Mouse (Mus musculus): ENCODE data around the gene Hnrnpdl. TPM values are rescaled to one million over a fixed set of nuclear protein-coding genes. Genes with fewer than 3 reads are reported as not detected.
A peak's percentile ranks its signal among the peaks of the same experiment; 100 is the strongest.

The Hnrnpdl gene
- polyA plus RNA-seq, 1 experiment from 2014 or later = 47.0 TPM

DNA sequence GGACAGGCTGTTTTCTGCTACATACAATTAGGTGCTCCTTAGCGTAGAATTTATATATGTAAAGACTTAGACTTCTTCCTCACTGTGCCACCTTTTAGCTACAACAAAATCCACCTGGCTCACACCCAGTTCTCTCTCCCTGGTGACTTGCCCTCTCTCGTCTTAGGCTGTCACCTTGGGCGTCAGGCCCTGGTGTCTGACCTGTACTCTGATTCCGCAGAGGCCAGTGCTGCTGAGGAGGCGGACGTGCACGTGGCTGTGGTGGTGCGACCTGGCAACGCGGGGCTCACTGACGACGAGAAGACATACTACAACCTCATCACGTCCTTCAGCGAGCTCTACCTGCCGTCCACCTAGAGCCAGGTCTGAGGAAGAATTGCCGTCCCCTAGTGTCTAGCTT lies 28.1 kb upstream of the Hnrnpdl start:
- 85% methylated on average over 16 of the region's 16 CpGs for WGBS (ENCODE audit: insufficient replicate concordance)
- Histone ChIP-seq H3K27ac (replicated peaks) (no peak overlapping the region), H3K36me3 (replicated peaks) (peaks cover 28% of the 10 kb centered on the region)

GRCm38 (mm10) chr5:100060876-100061275 lies 21.4 kb upstream of the Hnrnpdl start:
- H3K4me1 ChIP-seq (replicated peaks) = peaks cover 2% of the 10 kb centered on the region
- H3K27me3 ChIP-seq = no peaks in the 10 kb centered on the region
- H3K27ac ChIP-seq (replicated peaks) = no peak overlapping the region
- no peak overlapping the region for H3K9ac ChIP-seq
- H3K4me2 ChIP-seq = no peak overlapping the region
- H3K36me3 ChIP-seq (replicated peaks) = peaks cover 51% of the 10 kb centered on the region
- no peak for ATAC-seq (ENCODE audit: insufficient read depth)
- no peak overlapping the region for H3K4me3 ChIP-seq (replicated peaks)
- 85% methylated on average over 14 of the region's 14 CpGs for WGBS (ENCODE audit: insufficient replicate concordance)
- H3K9me3 ChIP-seq (replicated peaks) = no peaks in the 10 kb centered on the region

More for the DNA sequence above, 28.1 kb upstream of the Hnrnpdl start:
- H3K9ac ChIP-seq = no peak overlapping the region
- ATAC-seq (ENCODE audit: insufficient read depth) = no peak
- H3K27me3 ChIP-seq = no peaks in the 10 kb centered on the region
- H3K4me2 ChIP-seq = no peak overlapping the region
- no peaks in the 10 kb centered on the region for H3K9me3 ChIP-seq (replicated peaks)
- no peak overlapping the region for H3K4me3 ChIP-seq (replicated peaks)
- H3K4me1 ChIP-seq (replicated peaks) = no peaks in the 10 kb centered on the region

GRCm38 (mm10) chr5:100059326-100059725 lies 19.9 kb upstream of the Hnrnpdl start:
- H3K27ac ChIP-seq (replicated peaks) = no peak overlapping the region
- no peaks in the 10 kb centered on the region for H3K9me3 ChIP-seq (replicated peaks)
- peaks cover 18% of the 10 kb centered on the region for H3K4me1 ChIP-seq (replicated peaks)
- H3K4me2 ChIP-seq = no peak overlapping the region
- 72% methylated on average over 6 of the region's 6 CpGs for WGBS (ENCODE audit: insufficient replicate concordance)
- H3K27me3 ChIP-seq = no peaks in the 10 kb centered on the region
- H3K4me3 ChIP-seq (replicated peaks) = no peak overlapping the region
- H3K36me3 ChIP-seq (replicated peaks) = peaks cover 39% of the 10 kb centered on the region
- H3K9ac ChIP-seq = no peak overlapping the region
- no peak for ATAC-seq (ENCODE audit: insufficient read depth)

DNA sequence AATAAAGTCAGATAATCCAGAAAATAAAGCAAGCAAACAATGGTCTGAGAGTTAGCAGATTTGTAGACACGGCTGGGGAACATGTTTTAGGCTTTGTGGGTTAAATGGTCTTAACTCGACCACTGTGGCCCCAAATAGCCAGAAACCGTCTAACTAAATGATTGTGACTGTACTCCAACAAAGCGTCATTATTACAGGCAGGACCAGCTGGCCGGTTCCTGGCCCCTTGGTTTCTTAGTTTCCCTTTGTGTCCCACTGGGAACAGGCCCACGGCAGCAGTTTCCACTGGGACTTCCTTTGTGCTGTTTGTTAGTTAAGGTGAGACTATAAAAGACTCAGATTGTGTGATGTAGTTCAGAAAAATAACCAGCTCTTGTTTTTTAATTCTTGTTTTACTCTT lies 19.3 kb upstream of the Hnrnpdl start:
- no peaks in the 10 kb centered on the region for H3K9me3 ChIP-seq (replicated peaks)
- 71% methylated on average over 6 of the region's 6 CpGs for WGBS (ENCODE audit: insufficient replicate concordance)
- H3K4me3 ChIP-seq (replicated peaks) = no peak overlapping the region
- H3K27ac ChIP-seq (replicated peaks) = no peak overlapping the region
- no peak for ATAC-seq (ENCODE audit: insufficient read depth)
- no peaks in the 10 kb centered on the region for H3K27me3 ChIP-seq
- peaks cover 22% of the 10 kb centered on the region for H3K4me1 ChIP-seq (replicated peaks)
- no peak overlapping the region for H3K4me2 ChIP-seq
- H3K9ac ChIP-seq = no peak overlapping the region
- H3K36me3 ChIP-seq (replicated peaks) = peaks cover 34% of the 10 kb centered on the region

DNA sequence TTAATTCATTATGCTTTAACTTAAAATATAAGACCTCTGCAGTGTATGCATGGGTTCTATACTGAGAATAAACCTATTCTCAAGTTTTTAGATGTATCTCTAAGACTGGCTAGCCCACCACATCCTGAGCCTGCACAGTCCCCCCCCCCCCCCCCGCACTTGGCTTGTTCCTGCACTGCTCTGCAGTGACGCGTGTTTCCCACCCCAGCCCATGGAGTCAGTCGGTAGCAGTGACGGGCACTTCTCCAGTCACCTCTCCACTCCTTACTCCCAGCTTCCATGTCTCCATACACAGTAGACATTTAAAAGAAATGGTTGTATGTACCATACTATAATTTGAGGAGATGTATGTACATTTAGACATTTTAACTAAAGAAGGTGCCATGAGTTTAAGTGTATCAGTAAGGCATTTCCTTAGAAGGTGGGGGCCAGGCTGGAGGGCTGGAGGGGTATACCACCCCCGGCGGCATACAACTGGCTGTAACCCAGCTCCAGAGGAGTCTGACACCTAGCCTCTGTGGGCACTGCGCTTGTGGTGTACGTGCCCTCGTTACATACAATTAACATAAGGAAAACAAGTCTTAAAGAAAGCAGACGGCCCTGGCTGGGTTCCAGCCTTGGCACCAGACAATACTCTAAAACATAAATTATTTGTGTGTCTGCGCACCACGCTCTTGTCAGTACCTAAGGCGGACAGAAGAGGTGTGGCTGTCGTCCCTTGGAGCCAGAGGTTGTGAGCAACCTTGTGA lies 18.2 kb upstream of the Hnrnpdl start:
- H3K4me3 ChIP-seq (replicated peaks) = no peak overlapping the region
- no peak overlapping the region for H3K27ac ChIP-seq (replicated peaks)
- peaks cover 22% of the 10 kb centered on the region for H3K4me1 ChIP-seq (replicated peaks)
- no peak for ATAC-seq (ENCODE audit: insufficient read depth)
- H3K36me3 ChIP-seq (replicated peaks) = peaks cover 31% of the 10 kb centered on the region
- 82% methylated on average over 14 of the region's 15 CpGs for WGBS (ENCODE audit: insufficient replicate concordance)
- H3K4me2 ChIP-seq = no peak overlapping the region
- H3K27me3 ChIP-seq = no peaks in the 10 kb centered on the region
- no peak overlapping the region for H3K9ac ChIP-seq
- no peaks in the 10 kb centered on the region for H3K9me3 ChIP-seq (replicated peaks)

- peaks cover 22% of the 10 kb centered on the region for H3K4me1 ChIP-seq (replicated peaks)
- ATAC-seq (ENCODE audit: insufficient read depth) = no peak
- H3K9ac ChIP-seq = no peak overlapping the region
- WGBS (ENCODE audit: insufficient replicate concordance) = 39% methylated on average over 5 of the region's 5 CpGs
- no peaks in the 10 kb centered on the region for H3K27me3 ChIP-seq
- H3K9me3 ChIP-seq (replicated peaks) = no peaks in the 10 kb centered on the region
- peaks cover 17% of the 10 kb centered on the region for H3K36me3 ChIP-seq (replicated peaks)
- no peak overlapping the region for H3K4me3 ChIP-seq (replicated peaks)
- H3K4me2 ChIP-seq = no peak overlapping the region
- H3K27ac ChIP-seq (replicated peaks) = no peak overlapping the region
Observed at GRCm38 (mm10) chr5:100055866-100056369, 16.5 kb upstream of the Hnrnpdl start.

GRCm38 (mm10) chr5:100054807-100055547 lies 15.5 kb upstream of the Hnrnpdl start:
- 27% methylated on average over 11 of the region's 11 CpGs for WGBS (ENCODE audit: insufficient replicate concordance)
- Histone ChIP-seq H3K4me3 (replicated peaks) (no peak overlapping the region), H3K9ac (no peak overlapping the region), H3K27ac (replicated peaks) (no peak overlapping the region; the same call in 1 of the 2 replicates), H3K27me3 (no peaks in the 10 kb centered on the region), H3K36me3 (replicated peaks) (peaks cover 14% of the 10 kb centered on the region), H3K4me2 (peak overlapping the region; percentile 18; the same call in 1 of the 2 replicates), H3K9me3 (replicated peaks) (no peaks in the 10 kb centered on the region), H3K4me1 (replicated peaks) (peaks cover 22% of the 10 kb centered on the region)
- peak; percentile 72 for ATAC-seq (ENCODE audit: insufficient read depth)

DNA sequence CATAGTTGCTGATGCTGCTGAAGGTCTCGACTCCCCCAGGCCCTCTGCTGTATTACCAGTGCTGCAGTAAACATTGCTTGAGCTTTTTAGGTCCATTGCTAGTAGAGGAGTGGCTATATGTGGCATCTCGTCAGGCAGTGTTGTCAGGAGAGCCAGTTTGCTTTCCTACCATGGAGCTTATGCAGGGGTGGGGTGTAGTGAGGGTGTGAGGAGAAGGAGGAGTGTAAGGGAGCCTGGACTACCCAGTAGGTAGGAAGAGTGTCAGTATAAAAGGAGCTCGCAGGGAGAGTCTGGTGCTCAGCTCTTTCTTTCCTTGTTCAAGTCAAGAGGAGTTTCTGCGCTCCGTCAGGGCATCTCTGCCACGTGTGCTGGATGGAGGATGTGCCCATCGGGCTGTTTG lies 13.3 kb upstream of the Hnrnpdl start:
- H3K4me3 ChIP-seq (replicated peaks) = no peak overlapping the region
- H3K27ac ChIP-seq (replicated peaks) = no peak overlapping the region
- no peak for ATAC-seq (ENCODE audit: insufficient read depth)
- H3K36me3 ChIP-seq (replicated peaks) = 0 out of 2 replicates have a peak, but pooled peaks cover 5% of the 10 kb centered on the region
- H3K27me3 ChIP-seq = no peaks in the 10 kb centered on the region
- no peaks in the 10 kb centered on the region for H3K9me3 ChIP-seq (replicated peaks)
- WGBS (ENCODE audit: insufficient replicate concordance) = 76% methylated on average over 7 of the region's 7 CpGs
- H3K9ac ChIP-seq = no peak overlapping the region
- H3K4me2 ChIP-seq = no peak overlapping the region
- H3K4me1 ChIP-seq (replicated peaks) = peaks cover 34% of the 10 kb centered on the region

- no peaks in the 10 kb centered on the region for H3K9me3 ChIP-seq (replicated peaks)
- H3K4me1 ChIP-seq (replicated peaks) = peaks cover 24% of the 10 kb centered on the region
- no peak overlapping the region for H3K4me3 ChIP-seq (replicated peaks)
- no peak overlapping the region for H3K9ac ChIP-seq
- H3K27ac ChIP-seq (replicated peaks) = no peak overlapping the region
- WGBS (ENCODE audit: insufficient replicate concordance) = 61% methylated on average over 3 of the region's 3 CpGs
- H3K27me3 ChIP-seq = no peaks in the 10 kb centered on the region
- H3K4me2 ChIP-seq = no peak overlapping the region
- ATAC-seq (ENCODE audit: insufficient read depth) = no peak
- 0 out of 2 replicates have a peak, but pooled peaks cover 5% of the 10 kb centered on the region for H3K36me3 ChIP-seq (replicated peaks)
Observed at GRCm38 (mm10) chr5:100049904-100050303, 10.4 kb upstream of the Hnrnpdl start.

- no peak for ATAC-seq (ENCODE audit: insufficient read depth)
- Histone ChIP-seq H3K27me3 (no peaks in the 10 kb centered on the region), H3K4me2 (no peak overlapping the region), H3K4me3 (replicated peaks) (no peak overlapping the region), H3K4me1 (replicated peaks) (peaks cover 34% of the 10 kb centered on the region), H3K9ac (no peak overlapping the region), H3K27ac (replicated peaks) (no peak overlapping the region), H3K9me3 (replicated peaks) (no peaks in the 10 kb centered on the region), H3K36me3 (replicated peaks) (0 out of 2 replicates have a peak, but pooled peaks cover 6% of the 10 kb centered on the region)
- 77% methylated on average over 7 of the region's 7 CpGs for WGBS (ENCODE audit: insufficient replicate concordance)
Observed at GRCm38 (mm10) chr5:100047871-100048270, 8.4 kb upstream of the Hnrnpdl start.

- WGBS (ENCODE audit: insufficient replicate concordance) = 67% methylated on average over 8 of the region's 8 CpGs
Observed at GRCm38 (mm10) chr5:100047143-100047640, 7.7 kb upstream of the Hnrnpdl start.

More at GRCm38 (mm10) chr5:100047143-100047640, 7.7 kb upstream of the Hnrnpdl start:
- Histone ChIP-seq H3K4me2 (no peak overlapping the region), H3K27ac (replicated peaks) (no peak overlapping the region), H3K36me3 (replicated peaks) (0 out of 2 replicates have a peak, but pooled peaks cover 12% of the 10 kb centered on the region), H3K4me3 (replicated peaks) (no peak overlapping the region), H3K9ac (no peak overlapping the region), H3K9me3 (replicated peaks) (no peaks in the 10 kb centered on the region), H3K4me1 (replicated peaks) (peaks cover 37% of the 10 kb centered on the region), H3K27me3 (no peaks in the 10 kb centered on the region)
- ATAC-seq (ENCODE audit: insufficient read depth) = no peak
